ENCODE assay signal across 16 mouse cellular contexts in the genomic region with DNA sequence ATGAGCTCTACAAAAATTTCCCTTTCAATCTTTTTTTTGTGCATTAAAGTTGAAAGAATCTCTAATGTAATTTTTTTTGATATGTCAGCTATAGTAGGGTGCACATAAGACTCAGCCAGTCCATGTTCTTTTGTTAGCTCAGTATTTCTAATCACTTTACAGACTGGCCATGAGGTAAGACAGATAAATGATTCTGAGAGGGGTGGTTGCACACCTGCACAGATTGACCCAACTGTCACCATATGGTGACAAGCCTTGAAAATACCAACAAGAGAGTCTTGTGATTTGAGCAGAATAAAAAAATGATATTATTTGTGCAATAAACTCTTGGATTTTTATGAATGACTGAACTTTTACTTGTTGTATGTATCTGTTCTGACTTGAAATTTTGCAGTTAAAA.
DNase-seq lines count a peak whose midpoint lies in the region; ATAC-seq lines count a peak whose summit lies in the region.
"Had no signal": no experiment of that assay in that cellular context is flagged by ENCODE, and none has a peak within 500 bp of the region (broad histone marks: within the 10 kb centered on the region; RNA-seq: fewer than 3 reads in every experiment).

No protein-coding gene starts in this region.

- peak; percentile 69 for ATAC-seq in cerebellum, adult (ENCODE audit: insufficient number of reproducible peaks, low FRiP score, low TSS enrichment)
- ATAC-seq: activated CD4-positive, CD25-positive, alpha-beta regulatory T cell, adult 4 months; CD4-positive, CD25-positive, alpha-beta regulatory T cell, adult 4 months; Patski had no signal

- no peak for DNase-seq in cerebellum, adult 8-10 months
- DNase-seq in cerebellum, adult 9-11 months = peak; percentile 38
- DNase-seq in cerebellum, adult 9-10 months = no peak
- peak; percentile 58 for DNase-seq in brain, adult 2 months (ENCODE audit: low read depth, low spot score)
- no peak for DNase-seq in adrenal gland, postnatal 36 days
- DNase-seq: adrenal gland, adult 2 months; adrenal gland, adult 8-10 months; adrenal gland, postnatal 10 days; adrenal gland, postnatal 14 days; adrenal gland, postnatal 25 days; B cell, adult 2 months; cerebellum, adult 11 months had no signal

Comparison
In these comparisons a context has a peak if more than half of its experiments do, and no peak if none do; other contexts are left out.
1. DNase-seq: peak in cerebellum, adult 9-11 months (single experiment) and brain, adult 2 months (single experiment); none in cerebellum, adult 8-10 months (single experiment), cerebellum, adult 9-10 months (single experiment) and adrenal gland, postnatal 36 days (0 of 2).